Mouse (Mus musculus): ENCODE measurements at regions not wholly inside any gene's neighbourhood (a gene's known extent, or its start where the extent isn't known, plus 50 kb on each side); places are given as distances from the start of the nearest gene placed in this dataset.

DNA sequence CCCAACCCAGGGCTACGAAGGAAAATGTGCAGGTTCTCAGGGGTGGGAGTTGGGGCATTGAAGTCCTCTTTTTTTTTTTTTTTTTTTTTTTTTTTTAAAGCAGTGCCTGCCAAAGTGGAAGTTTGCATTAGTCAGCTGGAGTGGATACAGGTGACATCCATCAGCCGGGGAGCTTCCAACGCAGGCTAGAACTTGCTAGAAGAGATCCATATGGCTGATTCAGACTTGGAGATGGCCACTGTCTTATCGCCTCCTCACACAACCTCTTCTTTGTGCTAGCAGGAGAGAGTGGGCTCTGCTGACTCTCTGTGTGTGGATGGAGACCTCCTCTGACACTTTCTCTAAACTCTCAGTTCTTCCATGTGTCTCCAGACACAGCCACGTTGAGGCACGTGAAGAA lies 53.9 kb upstream of the Neurl1b start:
- no peaks in the 10 kb centered on the region for H3K27me3 ChIP-seq (replicated peaks)
- WGBS = 36% methylated on average over 6 of the region's 6 CpGs
- H3K4me1 ChIP-seq (replicated peaks) = peaks cover 40% of the 10 kb centered on the region
- no peaks in the 10 kb centered on the region for H3K36me3 ChIP-seq
- H3K9me3 ChIP-seq = no peaks in the 10 kb centered on the region
- H3K9ac ChIP-seq = no peak overlapping the region
- H3K4me2 ChIP-seq (replicated peaks) = no peak overlapping the region
- peak overlapping the region; percentile 62 for H3K27ac ChIP-seq
- no peak for ATAC-seq
- H3K4me3 ChIP-seq (replicated peaks) = no peak overlapping the region

DNA sequence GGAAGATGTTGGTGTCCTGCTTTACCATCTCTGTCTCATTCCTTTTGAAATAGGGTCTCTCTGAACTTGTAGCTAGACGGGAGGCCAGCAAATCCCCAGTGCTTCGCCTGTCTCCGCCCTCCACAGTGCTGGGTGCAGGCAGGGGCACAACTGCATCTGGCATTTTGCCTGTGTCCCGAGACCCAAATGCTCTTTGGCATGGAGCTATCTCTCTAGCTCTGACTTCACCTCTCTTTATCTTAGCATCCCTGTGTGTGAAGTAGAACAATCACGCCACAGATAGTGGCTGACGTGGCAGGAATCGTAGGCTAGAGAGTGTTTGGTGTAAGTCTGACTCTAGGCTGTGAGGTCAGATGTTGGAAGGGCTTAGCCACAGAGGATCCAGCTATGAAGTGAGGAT lies 53.2 kb upstream of the Neurl1b start:
- H3K27ac ChIP-seq = peak overlapping the region; percentile 22; the same call in 1 of the 2 replicates
- no peak for ATAC-seq
- H3K9ac ChIP-seq = no peak overlapping the region
- no peak overlapping the region for H3K4me3 ChIP-seq (replicated peaks)
- H3K27me3 ChIP-seq (replicated peaks) = no peaks in the 10 kb centered on the region
- H3K4me1 ChIP-seq (replicated peaks) = peaks cover 42% of the 10 kb centered on the region
- H3K4me2 ChIP-seq (replicated peaks) = no peak overlapping the region
- H3K9me3 ChIP-seq = no peaks in the 10 kb centered on the region
- H3K36me3 ChIP-seq = no peaks in the 10 kb centered on the region
- WGBS = 76% methylated on average over 7 of the region's 7 CpGs

DNA sequence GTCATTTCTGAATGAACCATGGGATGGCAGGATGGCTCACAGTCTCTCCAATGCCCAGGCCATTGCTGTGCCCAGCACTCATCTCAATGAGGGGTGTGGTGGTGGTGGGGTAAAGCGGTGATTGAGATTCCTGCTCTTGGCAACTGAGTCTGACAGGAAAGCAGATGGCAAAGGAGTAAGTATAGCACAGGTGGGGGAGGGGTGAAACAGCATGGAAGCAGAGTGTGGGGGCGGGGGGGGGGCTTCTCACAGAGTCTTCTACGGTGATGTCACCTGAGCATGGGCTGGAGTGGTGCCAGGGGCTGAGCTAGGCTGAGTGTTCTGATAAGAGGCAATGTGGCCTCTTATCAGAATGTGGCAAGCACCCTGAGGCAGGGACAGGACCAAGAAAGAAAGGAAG lies 52.6 kb upstream of the Neurl1b start:
- 37% methylated on average over 3 of the region's 3 CpGs for WGBS
- peak overlapping the region; percentile 22; the same call in 1 of the 2 replicates for H3K27ac ChIP-seq
- no peak overlapping the region for H3K4me3 ChIP-seq (replicated peaks)
- no peaks in the 10 kb centered on the region for H3K27me3 ChIP-seq (replicated peaks)
- no peaks in the 10 kb centered on the region for H3K36me3 ChIP-seq
- H3K4me1 ChIP-seq (replicated peaks) = peaks cover 45% of the 10 kb centered on the region
- no peak overlapping the region for H3K4me2 ChIP-seq (replicated peaks)
- no peaks in the 10 kb centered on the region for H3K9me3 ChIP-seq
- H3K9ac ChIP-seq = no peak overlapping the region
- no peak for ATAC-seq

DNA sequence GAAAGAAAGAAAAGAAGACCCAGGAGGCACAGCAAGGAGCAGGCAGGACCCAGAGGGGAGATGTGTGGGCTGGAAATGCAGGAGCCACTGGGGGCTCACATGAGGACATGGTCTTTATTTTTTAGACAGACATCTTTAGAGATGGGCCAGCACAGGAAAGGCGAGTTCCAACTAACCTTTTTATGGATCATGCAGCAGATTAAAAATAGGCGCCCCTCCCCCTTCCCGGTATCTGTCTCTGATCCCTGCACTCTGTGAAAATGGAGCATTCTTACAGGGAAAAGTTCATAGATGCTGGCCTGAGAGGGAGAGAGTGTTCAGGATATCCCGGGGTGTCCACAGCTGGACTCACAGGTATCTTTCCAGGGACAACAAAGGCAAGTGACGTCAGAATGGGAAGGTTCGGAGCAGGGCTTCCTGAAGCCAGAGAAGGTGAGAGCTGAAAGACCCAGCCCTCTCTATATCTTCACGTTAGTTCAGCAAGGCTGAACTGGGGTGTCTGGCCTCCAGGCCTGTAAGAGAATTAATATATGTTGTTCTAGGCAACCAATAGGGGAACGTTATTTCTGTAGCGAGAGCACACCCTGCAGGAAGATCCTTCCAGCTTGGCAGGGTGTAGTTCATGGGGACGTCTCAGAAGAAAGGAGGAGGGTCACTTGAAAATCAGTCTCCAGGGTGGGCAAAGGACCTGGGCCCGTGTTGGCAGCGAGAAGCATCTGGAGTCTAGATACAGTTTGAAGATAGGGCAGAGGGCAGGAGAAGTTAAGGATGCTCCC lies 51.9 kb upstream of the Neurl1b start:
- peaks cover 48% of the 10 kb centered on the region for H3K4me1 ChIP-seq (replicated peaks)
- no peaks in the 10 kb centered on the region for H3K27me3 ChIP-seq (replicated peaks)
- no peak for ATAC-seq
- H3K4me2 ChIP-seq (replicated peaks) = no peak overlapping the region
- WGBS = 56% methylated on average over 12 of the region's 12 CpGs
- H3K4me3 ChIP-seq (replicated peaks) = no peak overlapping the region
- no peaks in the 10 kb centered on the region for H3K9me3 ChIP-seq
- no peak overlapping the region for H3K9ac ChIP-seq
- no peaks in the 10 kb centered on the region for H3K36me3 ChIP-seq
- H3K27ac ChIP-seq = peak overlapping the region; percentile 38; the same call in 1 of the 2 replicates

DNA sequence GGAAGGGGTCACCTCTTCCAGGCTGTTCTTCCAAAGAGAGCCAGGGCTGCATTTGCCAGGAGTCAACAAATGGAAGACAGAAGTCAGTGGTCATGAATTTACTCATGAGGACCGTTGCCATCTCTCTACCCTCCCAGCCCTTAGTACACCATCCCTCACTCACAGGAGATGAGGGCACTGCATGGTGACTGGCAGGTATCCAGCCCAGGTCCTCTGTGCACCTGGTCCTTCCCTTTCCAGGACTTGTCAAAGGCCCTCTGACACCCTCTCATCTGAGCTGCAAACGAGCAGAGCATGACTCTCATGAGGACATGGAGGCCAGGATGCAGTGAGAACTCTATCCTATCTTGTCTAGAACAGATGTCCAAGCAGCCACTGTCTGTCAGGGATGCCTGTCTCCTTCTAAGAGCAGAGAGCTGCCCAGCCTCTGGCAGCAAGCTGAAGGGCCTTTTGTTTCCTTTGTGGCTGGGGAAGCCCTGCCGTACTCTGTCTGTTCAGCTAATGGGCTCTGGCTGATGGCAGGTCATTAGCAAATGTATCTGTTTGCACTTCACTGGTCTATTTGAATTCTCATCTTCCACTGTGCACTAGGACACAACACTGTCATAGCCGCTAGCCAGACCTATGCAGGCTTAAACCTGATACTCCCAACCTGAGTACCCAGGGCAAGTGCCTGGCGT lies 50.6 kb upstream of the Neurl1b start:
- H3K4me3 ChIP-seq (replicated peaks) = no peak overlapping the region
- no peak overlapping the region for H3K27ac ChIP-seq
- WGBS = 67% methylated on average over 5 of the region's 5 CpGs
- no peak overlapping the region for H3K4me2 ChIP-seq (replicated peaks)
- no peaks in the 10 kb centered on the region for H3K9me3 ChIP-seq
- no peak for ATAC-seq
- H3K36me3 ChIP-seq = no peaks in the 10 kb centered on the region
- H3K9ac ChIP-seq = no peak overlapping the region
- H3K27me3 ChIP-seq (replicated peaks) = no peaks in the 10 kb centered on the region
- H3K4me1 ChIP-seq (replicated peaks) = peaks cover 47% of the 10 kb centered on the region

Data from intestine, embryonic 15.5 days (tissue).